Mouse (Mus musculus): ENCODE measurements at regions not wholly inside any gene's neighbourhood (a gene's known extent, or its start where the extent isn't known, plus 50 kb on each side); places are given as distances from the start of the nearest gene placed in this dataset.

- ATAC-seq (ENCODE audit: insufficient number of reproducible peaks, insufficient read depth, low FRiP score, low read depth), result no peak
- H3K27me3 ChIP-seq (ENCODE audit: control insufficient read depth, insufficient read depth, low read length), result no peaks in the 10 kb centered on the region
- H3K9me3 ChIP-seq (ENCODE audit: control insufficient read depth, low read depth, low read length), result no peaks in the 10 kb centered on the region
- no peak overlapping the region for H3K27ac ChIP-seq (ENCODE audit: low read length)
- no peak overlapping the region for H3K4me3 ChIP-seq (ENCODE audit: low read depth, low read length)
- no peaks in the 10 kb centered on the region for H3K4me1 ChIP-seq (ENCODE audit: control insufficient read depth, insufficient read depth, low read length)
- H3K4me2 ChIP-seq (replicated peaks; ENCODE audit: low read depth, low read length), result no peak overlapping the region
- H3K36me3 ChIP-seq (ENCODE audit: control insufficient read depth, insufficient read depth, low read length), result no peaks in the 10 kb centered on the region
- no peak overlapping the region for H3K9ac ChIP-seq (replicated peaks; ENCODE audit: low read depth, low read length)
- WGBS, result 62% methylated on average over 2 of the region's 2 CpGs
Measured at GRCm38 (mm10) chr19:15366951-15367350, 580.2 kb downstream of the Psat1 start.

DNA sequence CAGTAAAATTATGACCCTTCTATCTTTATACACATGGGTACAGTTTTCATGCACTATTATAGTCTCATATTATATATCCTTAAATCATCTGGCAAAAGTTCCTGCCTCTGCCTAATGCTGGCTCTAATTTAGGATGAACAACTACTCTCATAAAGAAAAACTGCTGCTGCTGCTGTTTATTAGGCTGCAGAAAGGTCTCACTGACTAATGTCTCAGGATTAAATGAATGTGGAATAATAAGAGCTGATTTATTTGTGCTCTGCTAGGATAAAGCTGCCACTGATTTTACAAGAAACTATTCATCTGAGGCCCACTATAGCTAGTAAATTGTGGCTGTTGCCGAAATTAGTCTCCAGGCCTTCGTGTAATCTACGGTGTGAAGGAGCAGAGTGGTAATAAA is 590.0 kb downstream of the Psat1 start:
- no peak overlapping the region for H3K4me2 ChIP-seq (replicated peaks; ENCODE audit: low read depth, low read length)
- H3K4me1 ChIP-seq (ENCODE audit: control insufficient read depth, insufficient read depth, low read length), result no peaks in the 10 kb centered on the region
- no peak overlapping the region for H3K4me3 ChIP-seq (ENCODE audit: low read depth, low read length)
- H3K27me3 ChIP-seq (ENCODE audit: control insufficient read depth, insufficient read depth, low read length), result no peaks in the 10 kb centered on the region
- no peak for ATAC-seq (ENCODE audit: insufficient number of reproducible peaks, insufficient read depth, low FRiP score, low read depth)
- no peaks in the 10 kb centered on the region for H3K36me3 ChIP-seq (ENCODE audit: control insufficient read depth, insufficient read depth, low read length)
- WGBS, result 81% methylated on average over 3 of the region's 3 CpGs
- H3K9ac ChIP-seq (replicated peaks; ENCODE audit: low read depth, low read length), result no peak overlapping the region
- no peaks in the 10 kb centered on the region for H3K9me3 ChIP-seq (ENCODE audit: control insufficient read depth, low read depth, low read length)
- no peak overlapping the region for H3K27ac ChIP-seq (ENCODE audit: low read length)

- Histone ChIP-seq H3K4me3 (ENCODE audit: low read depth, low read length) (no peak overlapping the region), H3K4me1 (ENCODE audit: control insufficient read depth, insufficient read depth, low read length) (no peaks in the 10 kb centered on the region), H3K9ac (replicated peaks; ENCODE audit: low read depth, low read length) (no peak overlapping the region), H3K27ac (ENCODE audit: low read length) (no peak overlapping the region), H3K9me3 (ENCODE audit: control insufficient read depth, low read depth, low read length) (no peaks in the 10 kb centered on the region), H3K4me2 (replicated peaks; ENCODE audit: low read depth, low read length) (no peak overlapping the region), H3K27me3 (ENCODE audit: control insufficient read depth, insufficient read depth, low read length) (no peaks in the 10 kb centered on the region), H3K36me3 (ENCODE audit: control insufficient read depth, insufficient read depth, low read length) (no peaks in the 10 kb centered on the region)
- WGBS, result 88% methylated on average over 3 of the region's 3 CpGs
- ATAC-seq (ENCODE audit: insufficient number of reproducible peaks, insufficient read depth, low FRiP score, low read depth), result no peak
Measured at GRCm38 (mm10) chr19:15348356-15348755, 598.8 kb downstream of the Psat1 start.

GRCm38 (mm10) chr19:15342229-15342628 is 604.9 kb downstream of the Psat1 start:
- Histone ChIP-seq H3K4me2 (replicated peaks; ENCODE audit: low read depth, low read length) (no peak overlapping the region), H3K4me1 (ENCODE audit: control insufficient read depth, insufficient read depth, low read length) (no peaks in the 10 kb centered on the region), H3K27me3 (ENCODE audit: control insufficient read depth, insufficient read depth, low read length) (no peaks in the 10 kb centered on the region), H3K9me3 (ENCODE audit: control insufficient read depth, low read depth, low read length) (no peaks in the 10 kb centered on the region), H3K9ac (replicated peaks; ENCODE audit: low read depth, low read length) (no peak overlapping the region), H3K36me3 (ENCODE audit: control insufficient read depth, insufficient read depth, low read length) (no peaks in the 10 kb centered on the region), H3K27ac (ENCODE audit: low read length) (no peak overlapping the region), H3K4me3 (ENCODE audit: low read depth, low read length) (no peak overlapping the region)
- no peak for ATAC-seq (ENCODE audit: insufficient number of reproducible peaks, insufficient read depth, low FRiP score, low read depth)
- 96% methylated on average over 1 of the region's 1 CpGs for WGBS

GRCm38 (mm10) chr19:15340305-15340983 is 606.7 kb downstream of the Psat1 start:
- Histone ChIP-seq H3K27ac (ENCODE audit: low read length) (no peak overlapping the region), H3K4me3 (ENCODE audit: low read depth, low read length) (no peak overlapping the region), H3K27me3 (ENCODE audit: control insufficient read depth, insufficient read depth, low read length) (no peaks in the 10 kb centered on the region), H3K4me2 (replicated peaks; ENCODE audit: low read depth, low read length) (no peak overlapping the region), H3K36me3 (ENCODE audit: control insufficient read depth, insufficient read depth, low read length) (no peaks in the 10 kb centered on the region), H3K9ac (replicated peaks; ENCODE audit: low read depth, low read length) (no peak overlapping the region), H3K9me3 (ENCODE audit: control insufficient read depth, low read depth, low read length) (no peaks in the 10 kb centered on the region), H3K4me1 (ENCODE audit: control insufficient read depth, insufficient read depth, low read length) (no peaks in the 10 kb centered on the region)
- ATAC-seq (ENCODE audit: insufficient number of reproducible peaks, insufficient read depth, low FRiP score, low read depth), result no peak
- 38% methylated on average over 19 of the region's 19 CpGs for WGBS

DNA sequence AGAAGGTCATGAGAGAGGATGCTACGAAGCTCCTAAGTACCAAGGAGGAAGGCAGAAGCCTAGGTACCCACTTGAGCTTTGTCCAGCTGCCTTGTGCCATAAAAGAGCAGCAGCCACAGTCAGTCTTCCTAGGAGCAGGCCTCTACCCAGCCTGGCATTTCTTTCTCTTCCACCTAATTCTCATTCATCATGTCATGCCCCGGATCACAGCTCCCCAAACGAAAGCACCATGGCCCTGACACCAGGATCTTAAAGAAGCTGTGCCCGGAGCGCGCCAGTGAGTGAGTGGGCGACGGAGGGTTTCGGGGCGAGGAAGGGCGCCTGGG is 607.2 kb downstream of the Psat1 start:
- 49% methylated on average over 11 of the region's 11 CpGs for WGBS
- no peak overlapping the region for H3K4me2 ChIP-seq (replicated peaks; ENCODE audit: low read depth, low read length)
- no peak overlapping the region for H3K9ac ChIP-seq (replicated peaks; ENCODE audit: low read depth, low read length)
- H3K9me3 ChIP-seq (ENCODE audit: control insufficient read depth, low read depth, low read length), result no peaks in the 10 kb centered on the region
- H3K4me3 ChIP-seq (ENCODE audit: low read depth, low read length), result no peak overlapping the region
- no peaks in the 10 kb centered on the region for H3K4me1 ChIP-seq (ENCODE audit: control insufficient read depth, insufficient read depth, low read length)
- no peak overlapping the region for H3K27ac ChIP-seq (ENCODE audit: low read length)
- ATAC-seq (ENCODE audit: insufficient number of reproducible peaks, insufficient read depth, low FRiP score, low read depth), result no peak
- no peaks in the 10 kb centered on the region for H3K36me3 ChIP-seq (ENCODE audit: control insufficient read depth, insufficient read depth, low read length)
- H3K27me3 ChIP-seq (ENCODE audit: control insufficient read depth, insufficient read depth, low read length), result no peaks in the 10 kb centered on the region

GRCm38 (mm10) chr19:15330155-15330554 is 617.0 kb downstream of the Psat1 start:
- H3K4me2 ChIP-seq (replicated peaks; ENCODE audit: low read depth, low read length), result no peak overlapping the region
- no peaks in the 10 kb centered on the region for H3K9me3 ChIP-seq (ENCODE audit: control insufficient read depth, low read depth, low read length)
- H3K4me3 ChIP-seq (ENCODE audit: low read depth, low read length), result no peak overlapping the region
- no peak overlapping the region for H3K27ac ChIP-seq (ENCODE audit: low read length)
- H3K4me1 ChIP-seq (ENCODE audit: control insufficient read depth, insufficient read depth, low read length), result no peaks in the 10 kb centered on the region
- no peak overlapping the region for H3K9ac ChIP-seq (replicated peaks; ENCODE audit: low read depth, low read length)
- 82% methylated on average over 3 of the region's 3 CpGs for WGBS
- no peaks in the 10 kb centered on the region for H3K36me3 ChIP-seq (ENCODE audit: control insufficient read depth, insufficient read depth, low read length)
- no peaks in the 10 kb centered on the region for H3K27me3 ChIP-seq (ENCODE audit: control insufficient read depth, insufficient read depth, low read length)
- ATAC-seq (ENCODE audit: insufficient number of reproducible peaks, insufficient read depth, low FRiP score, low read depth), result no peak

DNA sequence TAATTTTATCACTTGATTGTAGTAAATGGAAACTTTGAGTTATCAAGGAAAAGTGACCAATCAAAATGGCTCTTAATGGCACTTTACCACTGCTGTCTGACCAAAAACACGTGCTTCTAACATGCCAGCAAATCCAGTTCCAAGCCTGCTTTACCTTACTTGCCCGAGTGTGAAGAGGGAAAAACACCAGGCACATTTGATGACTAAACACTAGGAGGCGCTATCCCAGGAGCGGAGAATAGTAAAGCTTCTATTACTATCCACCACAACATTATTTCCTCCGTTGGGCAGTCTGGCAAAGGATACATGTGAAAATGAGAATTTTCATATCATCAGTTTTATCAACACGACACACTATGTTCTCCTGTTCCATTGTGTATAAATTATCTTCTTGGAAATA is 647.7 kb downstream of the Psat1 start:
- H3K27me3 ChIP-seq (ENCODE audit: control insufficient read depth, insufficient read depth, low read length), result no peaks in the 10 kb centered on the region
- ATAC-seq (ENCODE audit: insufficient number of reproducible peaks, insufficient read depth, low FRiP score, low read depth), result no peak
- H3K4me2 ChIP-seq (replicated peaks; ENCODE audit: low read depth, low read length), result no peak overlapping the region
- H3K4me3 ChIP-seq (ENCODE audit: low read depth, low read length), result no peak overlapping the region
- no peak overlapping the region for H3K27ac ChIP-seq (ENCODE audit: low read length)
- H3K9me3 ChIP-seq (ENCODE audit: control insufficient read depth, low read depth, low read length), result no peaks in the 10 kb centered on the region
- no peak overlapping the region for H3K9ac ChIP-seq (replicated peaks; ENCODE audit: low read depth, low read length)
- no peaks in the 10 kb centered on the region for H3K4me1 ChIP-seq (ENCODE audit: control insufficient read depth, insufficient read depth, low read length)
- no peaks in the 10 kb centered on the region for H3K36me3 ChIP-seq (ENCODE audit: control insufficient read depth, insufficient read depth, low read length)
- 32% methylated on average over 6 of the region's 6 CpGs for WGBS

GRCm38 (mm10) chr19:15285016-15285415 is 662.1 kb downstream of the Psat1 start:
- no peak for ATAC-seq (ENCODE audit: insufficient number of reproducible peaks, insufficient read depth, low FRiP score, low read depth)
- Histone ChIP-seq H3K9me3 (ENCODE audit: control insufficient read depth, low read depth, low read length) (no peaks in the 10 kb centered on the region), H3K4me2 (replicated peaks; ENCODE audit: low read depth, low read length) (no peak overlapping the region), H3K9ac (replicated peaks; ENCODE audit: low read depth, low read length) (no peak overlapping the region), H3K27ac (ENCODE audit: low read length) (no peak overlapping the region), H3K4me1 (ENCODE audit: control insufficient read depth, insufficient read depth, low read length) (no peaks in the 10 kb centered on the region), H3K36me3 (ENCODE audit: control insufficient read depth, insufficient read depth, low read length) (no peaks in the 10 kb centered on the region), H3K4me3 (ENCODE audit: low read depth, low read length) (no peak overlapping the region), H3K27me3 (ENCODE audit: control insufficient read depth, insufficient read depth, low read length) (no peaks in the 10 kb centered on the region)
- 53% methylated on average over 2 of the region's 2 CpGs for WGBS
